In the genomic region with DNA sequence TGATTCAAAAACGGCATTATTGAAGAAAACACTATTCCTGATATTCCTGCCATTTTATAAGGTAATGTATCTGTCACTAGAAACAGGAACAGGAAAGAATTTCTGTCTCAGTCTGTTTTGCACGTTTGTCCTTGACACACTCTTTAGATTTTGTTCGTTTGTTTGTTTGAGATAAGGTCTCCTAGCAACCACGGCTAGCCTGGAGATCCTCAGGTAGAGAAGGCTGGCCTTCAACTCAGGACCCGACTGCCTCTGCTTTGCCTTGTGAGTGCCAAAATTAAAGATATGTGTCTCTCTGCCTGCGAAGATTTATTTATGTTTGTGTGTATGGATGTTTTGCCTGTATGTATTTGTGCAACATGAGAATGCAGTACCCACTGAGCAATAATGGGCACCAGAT, we compare ENCODE assay signal across 12 mouse cellular contexts. TPM values are rescaled to one million over a fixed set of nuclear protein-coding genes. Genes with fewer than 3 reads are reported as not detected.
DNase-seq lines count a peak whose midpoint lies in the region; ATAC-seq and TF ChIP-seq lines count a peak whose summit lies in the region.
"Had no signal": no experiment of that assay in that cellular context is flagged by ENCODE, and none has a peak within 500 bp of the region (broad histone marks: within the 10 kb centered on the region; RNA-seq: fewer than 3 reads in every experiment).

No protein-coding gene starts in this region.

- no peaks in the 10 kb centered on the region for H3K27me3 ChIP-seq in heart, embryonic 12.5 days (replicated peaks)
- no peaks in the 10 kb centered on the region for H3K27me3 ChIP-seq in heart, adult 2 months (ENCODE audit: control insufficient read depth, insufficient read depth, low read length)
- no peaks in the 10 kb centered on the region for H3K27me3 ChIP-seq in MEL (ENCODE audit: control insufficient read depth in 1 of 2, insufficient read depth in 2 of 2, low read length in 2 of 2)
- H3K27me3 ChIP-seq in forebrain, embryonic 16.5 days (replicated peaks; ENCODE audit: control insufficient read depth, insufficient read depth, low read length) = no peaks in the 10 kb centered on the region
- H3K27me3 ChIP-seq: lung, embryonic 15.5 days had no signal

- H3K9ac ChIP-seq in heart, embryonic 12.5 days = no peak overlapping the region
- H3K9ac ChIP-seq in heart, adult 2 months (ENCODE audit: low read depth, low read length) = no peak overlapping the region
- no peak overlapping the region for H3K9ac ChIP-seq in MEL (ENCODE audit: control insufficient read depth, low read depth, low read length, poor library complexity, severe bottlenecking)
- H3K9ac ChIP-seq in forebrain, embryonic 16.5 days (replicated peaks; ENCODE audit: low read depth, low read length) = no peak overlapping the region
- H3K9ac ChIP-seq: lung, embryonic 15.5 days had no signal

- 0 out of 2 replicates have a peak, but pooled peaks have one; percentile 55 for ATAC-seq in heart, embryonic 12.5 days (ENCODE audit: insufficient number of reproducible peaks, low FRiP score)
- ATAC-seq in megakaryocyte-erythroid progenitor cell, adult 5-6 weeks (replicated peaks; ENCODE audit: low FRiP score, low TSS enrichment, poor library complexity, severe bottlenecking) = peak; percentile 96
- no peak for ATAC-seq in forebrain, embryonic 16.5 days

- H3K4me1 ChIP-seq in heart, embryonic 12.5 days (replicated peaks) = peaks cover 14% of the 10 kb centered on the region; the same call in 1 of the 2 replicates
- no peaks in the 10 kb centered on the region; the same call in none of the 2 replicates for H3K4me1 ChIP-seq in heart, adult 2 months (ENCODE audit: control insufficient read depth, insufficient read depth, low read length)
- peaks cover 13 to 16% of the 10 kb centered on the region in 2 experiments for H3K4me1 ChIP-seq in MEL (ENCODE audit: control insufficient read depth in 1 of 2, insufficient read depth in 2 of 2, low read length in 2 of 2)
- no peaks in the 10 kb centered on the region for H3K4me1 ChIP-seq in forebrain, embryonic 16.5 days (replicated peaks; ENCODE audit: control insufficient read depth, insufficient read depth, low read length)
- H3K4me1 ChIP-seq: hindbrain, embryonic 10.5 days; lung, embryonic 15.5 days had no signal

- no peak overlapping the region for H3K4me3 ChIP-seq in heart, embryonic 12.5 days
- H3K4me3 ChIP-seq in heart, adult 2 months = no peak overlapping the region
- H3K4me3 ChIP-seq in MEL (ENCODE audit: control insufficient read depth in 1 of 2, insufficient read depth in 1 of 2, low read depth in 2 of 2, low read length in 2 of 2) = no peak overlapping the region
- H3K4me3 ChIP-seq in forebrain, embryonic 16.5 days (replicated peaks; ENCODE audit: low read length) = no peak overlapping the region
- H3K4me3 ChIP-seq: hindbrain, embryonic 10.5 days; left cerebral cortex, adult 2 months; lung, embryonic 15.5 days had no signal

- no peaks in the 10 kb centered on the region for H3K9me3 ChIP-seq in heart, embryonic 12.5 days (replicated peaks)
- no peaks in the 10 kb centered on the region for H3K9me3 ChIP-seq in MEL (replicated peaks; ENCODE audit: insufficient read depth, low read length)
- no peaks in the 10 kb centered on the region for H3K9me3 ChIP-seq in forebrain, embryonic 16.5 days (ENCODE audit: control insufficient read depth, low read length)
- H3K9me3 ChIP-seq: hindbrain, embryonic 10.5 days; lung, embryonic 15.5 days had no signal

- DNase-seq in heart, adult 2 months = no peak
- DNase-seq in MEL (ENCODE audit: low read depth, low spot score) = peak; percentile 85
- peak; percentile 45 for DNase-seq in induced T-regulatory cell, adult 2 months (ENCODE audit: low read depth)
- DNase-seq in urinary bladder, postnatal 10 days (ENCODE audit: low spot score) = no peak
- no peak for DNase-seq in thymus, postnatal 25 days
- DNase-seq: cerebellum, adult 9-11 months had no signal

- TF ChIP-seq POLR2A in heart, adult 2 months (IDR thresholded peaks at IDR 0.05; ENCODE audit: insufficient read depth, low read depth, low read length) = no peak
- no peak for TF ChIP-seq POLR2A in MEL (IDR thresholded peaks at IDR 0.05; ENCODE audit: control insufficient read depth in 1 of 2, insufficient read depth in 1 of 2, low read depth in 1 of 2, low read length in 2 of 2, poor library complexity in 1 of 2)

- H3K36me3 ChIP-seq in heart, embryonic 12.5 days = peaks cover 13% of the 10 kb centered on the region
- H3K36me3 ChIP-seq in heart, adult 2 months (ENCODE audit: control insufficient read depth, insufficient read depth, low read length) = peaks cover 22% of the 10 kb centered on the region
- H3K36me3 ChIP-seq in MEL (ENCODE audit: control insufficient read depth in 1 of 2, insufficient read depth in 2 of 2, low read length in 2 of 2) = peaks cover 7 to 27% of the 10 kb centered on the region in 2 experiments
- H3K36me3 ChIP-seq in forebrain, embryonic 16.5 days (ENCODE audit: control insufficient read depth, insufficient read depth) = no peaks in the 10 kb centered on the region

- TF ChIP-seq EP300 in heart, adult 2 months (IDR thresholded peaks at IDR 0.05; ENCODE audit: insufficient read depth, low read depth, low read length) = no peak
- TF ChIP-seq EP300 in MEL (IDR thresholded peaks at IDR 0.05; ENCODE audit: low read depth in 1 of 2, low read length in 2 of 2) = peak in 1 of 2 experiments; percentile 16; a peak in 2 of 4 replicates

- TF ChIP-seq CTCF in heart, adult 2 months (IDR thresholded peaks at IDR 0.05) = no peak
- TF ChIP-seq CTCF in MEL (IDR thresholded peaks at IDR 0.05 in 2 of 3, conservative IDR thresholded peaks at IDR 0.05 in 1 of 3; ENCODE audit: control insufficient read depth in 1 of 3, insufficient read depth in 1 of 3, low read depth in 2 of 3, low read length in 3 of 3, poor library complexity in 1 of 3, severe bottlenecking in 1 of 3) = no peak

- WGBS in heart, embryonic 12.5 days = 21% methylated on average over 6 of the region's 6 CpGs
- WGBS in heart, adult 2 months = 15% methylated on average over 6 of the region's 6 CpGs
- WGBS in forebrain, embryonic 16.5 days = 81% methylated on average over 6 of the region's 6 CpGs

- H3K27ac ChIP-seq in heart, embryonic 12.5 days (ENCODE audit: poor library complexity, severe bottlenecking) = no peak overlapping the region
- no peak overlapping the region for H3K27ac ChIP-seq in heart, adult 2 months
- peak overlapping the region; percentile 24; the same call in 1 of the 2 replicates for H3K27ac ChIP-seq in MEL (ENCODE audit: control insufficient read depth, low read depth, low read length)
- no peak overlapping the region for H3K27ac ChIP-seq in forebrain, embryonic 16.5 days (ENCODE audit: low read length)
- H3K27ac ChIP-seq: hindbrain, embryonic 10.5 days; left cerebral cortex, adult 2 months; lung, embryonic 15.5 days had no signal

- no peak overlapping the region for H3K4me2 ChIP-seq in heart, embryonic 12.5 days
- no peak overlapping the region for H3K4me2 ChIP-seq in forebrain, embryonic 16.5 days (ENCODE audit: low read length)
- H3K4me2 ChIP-seq: lung, embryonic 15.5 days had no signal

- intact Hi-C loops in heart, adult 2 months (cut with DNase I) = no loop called here

- no peaks in the 10 kb centered on the region; the same call in 1 of the 2 replicates for H3K79me2 ChIP-seq in heart, adult 2 months (replicated peaks; ENCODE audit: control insufficient read depth, insufficient read depth, low read length)
- no peaks in the 10 kb centered on the region for H3K79me2 ChIP-seq in MEL (ENCODE audit: control insufficient read depth, insufficient read depth, low read length, poor library complexity)

- no peak for TF ChIP-seq RAD21 in MEL (IDR thresholded peaks at IDR 0.05; ENCODE audit: low read depth, low read length)

TF ChIP-seq in MEL, 35 proteins besides CTCF, POLR2A, EP300 and RAD21 (continues in another document):
- TF ChIP-seq CHD1 (IDR thresholded peaks at IDR 0.05; ENCODE audit: low read depth, low read length) (no peak), TAL1 (IDR thresholded peaks at IDR 0.05; ENCODE audit: low read length) (no peak), MAFK (IDR thresholded peaks at IDR 0.05; ENCODE audit: borderline replicate concordance, low read depth, low read length) (no peak), USF2 (IDR thresholded peaks at IDR 0.05; ENCODE audit: borderline replicate concordance in 1 of 2, insufficient read depth in 1 of 2, low read depth in 1 of 2, low read length in 2 of 2) (no peak)

RNA-seq across cellular contexts. Expression of gene Coch, which starts 48.7 kb away (rescaled TPM):
- 1.1 and 3.3 TPM in 2 replicates for polyA plus RNA-seq in heart, embryonic 12.5 days (2016; fragmentation: Nextera tagmentation; extraction: Ambion mirVana)
- under 1 TPM; 0.25 to 0.37 TPM for total RNA-seq in heart, adult 2 months (2021)
- 0.16 and 0.44 TPM in 2 replicates for polyA plus RNA-seq in heart, adult 2 months (2012; rRNA removed)
- total RNA-seq in MEL (2012; rRNA removed) = not detected in 2 replicates
- not detected for polyA plus RNA-seq in MEL (2012; ENCODE audit: insufficient read depth in 1 of 2, insufficient read length in 2 of 2, low read depth in 1 of 2, low replicate concordance in 2 of 2, missing spikeins in 1 of 2)
- not detected in 2 replicates for total RNA-seq in megakaryocyte-erythroid progenitor cell, adult 5-6 weeks (2014; fragmentation: Nextera tagmentation)
- not detected in 2 replicates for total RNA-seq in megakaryocyte-erythroid progenitor cell, adult 5-6 weeks (2017)
- 9.3 and 11.4 TPM in 2 replicates for polyA plus RNA-seq in forebrain, embryonic 16.5 days (2015; fragmentation: Nextera tagmentation; extraction: Ambion mirVana)

RNA-seq across cellular contexts. Expression of gene Ap4s1, which starts 49.0 kb away (rescaled TPM):
- 36.3 and 36.6 TPM in 2 replicates for polyA plus RNA-seq in heart, embryonic 12.5 days (2016; fragmentation: Nextera tagmentation; extraction: Ambion mirVana)
- total RNA-seq in heart, adult 2 months (2021) = 10 to 100 TPM; 52.0 to 65.4 TPM
- polyA plus RNA-seq in heart, adult 2 months (2012; rRNA removed) = 20.4 and 31.1 TPM in 2 replicates
- total RNA-seq in MEL (2012; rRNA removed) = 10.1 and 13.3 TPM in 2 replicates
- polyA plus RNA-seq in MEL (2012; ENCODE audit: insufficient read depth in 1 of 2, insufficient read length in 2 of 2, low read depth in 1 of 2, low replicate concordance in 2 of 2, missing spikeins in 1 of 2) = 1 to 10 TPM in 1 of 2 experiments, not detected in 1; 9.0 TPM
- 16.7 and 19.4 TPM in 2 replicates for total RNA-seq in megakaryocyte-erythroid progenitor cell, adult 5-6 weeks (2014; fragmentation: Nextera tagmentation)
- 15.0 and 23.5 TPM in 2 replicates for total RNA-seq in megakaryocyte-erythroid progenitor cell, adult 5-6 weeks (2017)
- 37.7 and 39.4 TPM in 2 replicates for polyA plus RNA-seq in forebrain, embryonic 16.5 days (2015; fragmentation: Nextera tagmentation; extraction: Ambion mirVana)

RNA-seq across cellular contexts. Expression of gene Strn3, which starts 49.8 kb away (rescaled TPM):
- polyA plus RNA-seq in heart, embryonic 12.5 days (2016; fragmentation: Nextera tagmentation; extraction: Ambion mirVana) = 54.8 and 58.6 TPM in 2 replicates
- total RNA-seq in heart, adult 2 months (2021) = 100 to 1,000 TPM; 106 to 114 TPM
- 24.6 and 57.9 TPM in 2 replicates for polyA plus RNA-seq in heart, adult 2 months (2012; rRNA removed)
- 25.1 and 29.4 TPM in 2 replicates for total RNA-seq in MEL (2012; rRNA removed)
- polyA plus RNA-seq in MEL (2012; ENCODE audit: insufficient read depth in 1 of 2, insufficient read length in 2 of 2, low read depth in 1 of 2, low replicate concordance in 2 of 2, missing spikeins in 1 of 2) = 10 to 100 TPM; 19.0 to 46.3 TPM
- 40.2 and 46.4 TPM in 2 replicates for total RNA-seq in megakaryocyte-erythroid progenitor cell, adult 5-6 weeks (2014; fragmentation: Nextera tagmentation)
- total RNA-seq in megakaryocyte-erythroid progenitor cell, adult 5-6 weeks (2017) = 60.6 and 67.3 TPM in 2 replicates
- 42.8 and 44.8 TPM in 2 replicates for polyA plus RNA-seq in forebrain, embryonic 16.5 days (2015; fragmentation: Nextera tagmentation; extraction: Ambion mirVana)

Comparison
In these comparisons a context has a peak if more than half of its experiments do, and no peak if none do; other contexts are left out.
1. DNase-seq: peak in MEL (single experiment) and induced T-regulatory cell, adult 2 months (single experiment); none in heart, adult 2 months (0 of 2), urinary bladder, postnatal 10 days (single experiment) and thymus, postnatal 25 days (single experiment).